Mouse (Mus musculus) left cerebral cortex, adult 9 months (tissue): ENCODE measurements around the gene Magix.
A peak's percentile ranks its signal among the peaks of the same experiment; 100 is the strongest.

ENCODE experiments used
- DNase-seq, 2 experiments: peaks; one replicate each; pipeline ENCODE4 v3.0.0; 2022; ENCODE audit warnings: low spot score in 2 of 2

The Magix gene

GRCm38 (mm10) chrX:7674284-7675000 lies 6.6 kb downstream of the Magix start:
- no peak for DNase-seq

GRCm38 (mm10) chrX:7673578-7674281 lies 7.3 kb downstream of the Magix start:
- no peak for DNase-seq

GRCm38 (mm10) chrX:7672739-7673138 lies 8.3 kb downstream of the Magix start:
- DNase-seq, result no peak

GRCm38 (mm10) chrX:7670921-7671623 lies 10.0 kb downstream of the Magix start, which contains the start of gene Plp2:
TSS of gene Plp2 (minus strand) at chrX:7671390.
- no peak for DNase-seq

- peak in 1 of 2 experiments; percentile 23 for DNase-seq
Observed at GRCm38 (mm10) chrX:7670390-7670881, 10.6 kb downstream of the Magix start.

GRCm38 (mm10) chrX:7665739-7666502 lies 15.1 kb downstream of the Magix start:
- DNase-seq, result no peak

- DNase-seq, result no peak
Observed at GRCm38 (mm10) chrX:7664791-7665190, 16.3 kb downstream of the Magix start.

- DNase-seq, result no peak
Observed at GRCm38 (mm10) chrX:7662936-7663335, 18.1 kb downstream of the Magix start.

GRCm38 (mm10) chrX:7661086-7661485 lies 20.0 kb downstream of the Magix start:
- DNase-seq, result no peak

- no peak for DNase-seq
Observed at GRCm38 (mm10) chrX:7658785-7659589, 22.1 kb downstream of the Magix start.

- DNase-seq, result no peak
Observed at GRCm38 (mm10) chrX:7658031-7658784, 22.8 kb downstream of the Magix start.

- DNase-seq, result no peak
Observed at GRCm38 (mm10) chrX:7657221-7657639, 23.8 kb downstream of the Magix start, which contains the start of gene Prickle3. TSS of gene Prickle3 (plus strand) at chrX:7657260.

- peak; percentile 65 to 72 for DNase-seq
Observed at GRCm38 (mm10) chrX:7648671-7649304, 32.3 kb downstream of the Magix start.

GRCm38 (mm10) chrX:7645349-7645748 lies 35.7 kb downstream of the Magix start:
- DNase-seq, result peak; percentile 56 to 92

GRCm38 (mm10) chrX:7640785-7641184 lies 40.3 kb downstream of the Magix start:
- DNase-seq, result no peak

GRCm38 (mm10) chrX:7639536-7640325 lies 41.3 kb downstream of the Magix start:
- peak in 1 of 2 experiments; percentile 32 for DNase-seq

GRCm38 (mm10) chrX:7638401-7639091 lies 42.5 kb downstream of the Magix start, which contains the start of gene Syp:
TSS of gene Syp (plus strand) at chrX:7638471.
- peak; percentile 67 to 86 for DNase-seq

- peak; percentile 51 to 72 for DNase-seq
Observed at GRCm38 (mm10) chrX:7635101-7635500, 46.0 kb downstream of the Magix start.
